Mouse (Mus musculus): Measurements from ENCODE around the gene Il1rap.

Gene Il1rap

DNA sequence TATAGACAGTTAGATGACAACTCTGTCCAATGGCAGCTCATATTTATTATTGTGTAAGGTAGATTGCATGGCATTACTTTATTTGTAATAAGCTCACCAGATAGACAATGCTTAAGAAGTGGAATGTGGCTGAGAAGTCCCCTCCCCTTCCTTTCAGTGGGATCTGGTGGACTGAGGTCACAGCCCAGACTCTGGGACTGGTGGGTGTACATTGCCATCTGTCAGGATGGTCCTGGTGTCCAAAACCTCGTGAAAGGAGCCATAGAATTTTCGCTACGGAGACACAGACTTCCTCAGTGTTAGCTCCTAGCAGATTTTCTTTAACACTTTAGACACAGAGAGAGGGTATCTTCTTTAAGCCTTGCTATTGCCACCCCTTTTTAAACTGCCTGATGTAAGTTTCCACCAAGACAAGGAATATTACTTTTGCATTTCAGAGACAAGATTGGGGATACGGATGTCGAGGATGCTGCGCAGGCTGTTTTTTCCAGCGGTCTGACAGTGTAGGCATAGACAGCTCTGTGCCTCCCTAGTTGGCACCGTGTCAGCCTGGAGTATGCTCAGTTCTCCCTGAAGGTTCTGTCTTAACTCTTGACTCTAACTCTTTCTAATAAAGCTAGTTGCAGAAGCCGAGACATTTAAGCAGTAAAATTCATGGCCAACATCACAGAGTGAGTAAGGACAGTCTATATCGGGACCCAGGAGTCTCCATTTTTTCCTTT, 31.2 kb downstream of the Il1rap start:
- no peak for DNase-seq (ENCODE audit: low spot score)

GRCm38 (mm10) chr16:26623141-26623540, 41.6 kb downstream of the Il1rap start:
- DNase-seq (ENCODE audit: low spot score) = no peak

GRCm38 (mm10) chr16:26626065-26626464, 44.6 kb downstream of the Il1rap start:
- no peak for DNase-seq (ENCODE audit: low spot score)

GRCm38 (mm10) chr16:26634800-26635199, 53.3 kb downstream of the Il1rap start:
- no peak for DNase-seq (ENCODE audit: low spot score)

- DNase-seq (ENCODE audit: low spot score) = no peak
These were observed 61.6 kb downstream of the Il1rap start for GRCm38 (mm10) chr16:26643077-26643476.

GRCm38 (mm10) chr16:26646066-26646465, 64.6 kb downstream of the Il1rap start:
- no peak for DNase-seq (ENCODE audit: low spot score)

GRCm38 (mm10) chr16:26647036-26647435, 65.5 kb downstream of the Il1rap start:
- no peak for DNase-seq (ENCODE audit: low spot score)

GRCm38 (mm10) chr16:26662722-26663436, 81.4 kb downstream of the Il1rap start:
- DNase-seq (ENCODE audit: low spot score) = no peak

GRCm38 (mm10) chr16:26666401-26666800, 84.9 kb downstream of the Il1rap start:
- DNase-seq (ENCODE audit: low spot score) = no peak

GRCm38 (mm10) chr16:26669081-26669480, 87.6 kb downstream of the Il1rap start:
- no peak for DNase-seq (ENCODE audit: low spot score)

DNA sequence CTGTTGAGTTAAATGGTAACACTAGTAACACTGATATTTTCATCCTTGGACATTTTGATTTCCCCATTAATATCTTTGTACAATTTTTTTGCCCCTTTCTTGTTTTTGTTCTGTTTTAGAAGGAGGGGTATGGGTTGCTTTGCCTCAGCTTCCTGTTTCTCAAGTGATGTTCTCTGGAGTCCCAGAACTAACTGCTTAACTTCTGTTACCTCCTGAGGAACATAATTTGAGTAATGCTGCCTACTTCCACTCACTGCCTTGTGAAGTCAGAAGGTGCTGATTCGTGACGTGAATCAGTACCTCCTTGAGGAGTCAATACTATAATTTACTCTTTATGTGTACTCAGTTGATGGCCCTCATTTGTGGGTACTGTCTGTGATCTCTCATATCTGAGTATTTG, 98.9 kb downstream of the Il1rap start:
- no peak for DNase-seq (ENCODE audit: low spot score)

- DNase-seq (ENCODE audit: low spot score) = no peak
These were observed 108.3 kb downstream of the Il1rap start for GRCm38 (mm10) chr16:26689771-26690170.

GRCm38 (mm10) chr16:26691294-26691693, 109.8 kb downstream of the Il1rap start:
- DNase-seq (ENCODE audit: low spot score) = no peak

- no peak for DNase-seq (ENCODE audit: low spot score)
These were observed 116.6 kb downstream of the Il1rap start for GRCm38 (mm10) chr16:26698076-26698475.

GRCm38 (mm10) chr16:26700440-26701103, 119.1 kb downstream of the Il1rap start:
- DNase-seq (ENCODE audit: low spot score) = no peak

DNA sequence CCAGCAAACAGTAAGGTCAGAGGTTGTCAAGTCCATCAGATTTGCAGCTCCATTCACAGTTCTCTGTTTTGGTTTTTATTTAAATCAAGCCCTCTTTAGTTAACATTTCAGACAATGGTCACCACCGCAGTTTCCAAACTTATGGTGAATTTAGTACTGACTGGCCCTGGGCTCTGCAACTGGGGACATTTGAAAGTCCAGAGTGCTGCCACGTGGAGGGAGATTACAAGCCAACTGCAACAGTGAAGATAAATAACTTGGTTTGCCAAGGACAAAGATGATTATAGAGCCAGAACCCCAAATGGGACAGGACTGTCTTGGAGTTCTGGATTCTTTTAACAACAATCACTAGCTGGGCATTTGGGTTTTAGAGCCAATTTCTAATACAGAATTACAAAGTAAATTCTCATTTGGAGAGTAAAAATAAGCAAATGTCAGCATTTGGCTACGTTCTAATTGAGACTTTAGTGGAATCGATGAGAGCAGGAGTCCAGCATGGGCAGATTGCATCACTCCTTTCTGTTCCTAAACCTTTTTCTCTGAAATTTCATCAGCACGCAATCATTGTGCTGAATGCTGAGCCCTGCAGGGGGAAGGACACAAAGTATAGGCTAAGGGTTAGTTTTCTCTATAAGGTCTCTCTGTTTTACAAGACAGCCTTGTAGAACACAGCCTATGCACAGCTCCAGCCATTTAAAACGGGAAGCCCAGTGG, 124.3 kb downstream of the Il1rap start:
- no peak for DNase-seq (ENCODE audit: low spot score)

- DNase-seq (ENCODE audit: low spot score) = no peak
These were observed 125.0 kb downstream of the Il1rap start for GRCm38 (mm10) chr16:26706503-26706902.

- DNase-seq (ENCODE audit: low spot score) = no peak
These were observed 129.4 kb downstream of the Il1rap start for GRCm38 (mm10) chr16:26710922-26711321.

GRCm38 (mm10) chr16:26713538-26714316, 132.2 kb downstream of the Il1rap start:
- DNase-seq (ENCODE audit: low spot score) = no peak

- DNase-seq (ENCODE audit: low spot score) = no peak
These were observed 141.0 kb downstream of the Il1rap start for GRCm38 (mm10) chr16:26722464-26722863.

DNA sequence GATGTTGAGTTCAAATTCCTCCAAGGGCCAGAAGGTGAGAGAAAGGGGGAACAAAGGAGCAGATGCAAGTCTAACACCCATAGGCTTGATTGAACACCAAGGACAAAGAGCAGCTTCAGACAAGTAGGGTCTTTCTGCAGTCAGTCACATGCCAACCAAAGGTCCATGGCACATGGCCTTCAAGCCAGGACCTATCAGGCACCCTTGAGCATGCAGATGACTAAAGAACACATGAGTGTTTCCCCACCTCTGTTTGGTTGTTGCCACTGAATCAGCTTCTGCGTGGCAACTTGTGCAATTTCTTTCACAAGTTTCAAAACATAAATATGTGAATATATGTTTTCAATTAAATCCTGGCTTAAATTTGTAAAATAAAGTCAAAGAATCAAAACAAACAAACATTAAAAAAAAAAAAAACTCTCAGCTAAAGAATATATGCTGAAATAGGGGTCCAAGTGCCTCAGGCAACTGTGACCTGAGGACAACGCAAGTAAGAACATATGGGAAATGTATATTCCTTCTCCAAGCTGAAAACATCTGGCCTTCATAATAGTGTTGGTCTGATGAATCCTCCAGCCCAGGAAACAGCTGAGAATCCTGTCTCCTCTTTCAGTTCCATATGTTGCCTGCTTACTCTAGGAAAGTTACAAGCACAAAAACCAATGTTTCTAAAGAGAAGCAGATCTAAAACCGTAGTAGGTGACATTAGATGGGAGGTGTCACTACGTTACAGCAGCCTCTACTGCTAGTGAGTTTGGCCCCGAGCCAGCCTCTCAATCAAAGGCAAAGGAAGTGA, 142.6 kb downstream of the Il1rap start:
- DNase-seq (ENCODE audit: low spot score) = peak; percentile 30
